Mouse (Mus musculus): Measurements from ENCODE around the gene Sectm1a.
"Not testable (repeated sequence)": the region's sequence is repeated elsewhere in the genome, so short reads cannot be mapped to it uniquely, and the experiment has no call there.

Sectm1a gene

DNA sequence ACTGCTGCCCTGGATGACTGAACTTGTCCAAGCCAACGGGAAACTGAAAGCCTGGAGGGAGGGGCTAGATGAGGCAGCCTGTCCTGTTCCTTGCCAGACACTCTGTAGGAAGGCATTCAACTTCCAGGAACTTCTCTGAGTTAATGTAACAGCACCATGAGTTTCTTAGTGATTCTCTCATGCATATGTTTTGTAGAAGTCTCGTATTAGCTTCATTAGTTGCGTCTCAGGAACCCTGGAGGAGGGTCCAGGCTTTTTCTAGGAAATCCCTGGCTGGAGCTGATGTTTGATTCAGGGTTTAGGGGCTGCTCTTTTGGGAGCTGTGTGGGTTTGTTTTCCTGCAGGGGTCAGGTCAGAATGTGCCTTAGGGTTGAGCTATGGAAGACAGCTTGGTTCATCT, at the start of gene Sectm1a:
Sectm1a (minus strand) TSS at position 101 of the 400 bp plus-strand sequence.
- DNase-seq (ENCODE audit: low read depth) = no peak

DNA sequence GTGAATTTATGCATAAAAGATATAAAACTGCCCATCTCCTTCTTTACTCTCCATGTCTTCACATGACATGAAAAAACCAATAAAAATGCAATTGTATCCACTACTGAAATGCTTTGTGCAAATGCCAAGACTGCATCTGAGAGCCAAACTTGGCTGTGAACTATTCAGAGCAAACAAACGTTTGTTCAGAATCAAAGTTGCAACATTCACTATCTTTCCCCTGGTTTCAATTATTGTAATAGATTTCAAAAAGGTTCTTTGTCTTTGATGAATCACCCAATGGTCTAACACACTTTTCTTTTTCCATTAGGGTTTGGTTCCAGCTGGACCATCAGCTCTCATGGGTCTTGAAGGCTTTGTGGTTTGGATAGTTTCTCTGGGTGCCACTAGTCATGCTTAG, 48.6 kb upstream of the Sectm1a start:
- DNase-seq (ENCODE audit: low read depth) = no peak

- no peak for DNase-seq (ENCODE audit: low read depth)
Measured at GRCm38 (mm10) chr11:121127441-121127840, 46.4 kb upstream of the Sectm1a start.

DNA sequence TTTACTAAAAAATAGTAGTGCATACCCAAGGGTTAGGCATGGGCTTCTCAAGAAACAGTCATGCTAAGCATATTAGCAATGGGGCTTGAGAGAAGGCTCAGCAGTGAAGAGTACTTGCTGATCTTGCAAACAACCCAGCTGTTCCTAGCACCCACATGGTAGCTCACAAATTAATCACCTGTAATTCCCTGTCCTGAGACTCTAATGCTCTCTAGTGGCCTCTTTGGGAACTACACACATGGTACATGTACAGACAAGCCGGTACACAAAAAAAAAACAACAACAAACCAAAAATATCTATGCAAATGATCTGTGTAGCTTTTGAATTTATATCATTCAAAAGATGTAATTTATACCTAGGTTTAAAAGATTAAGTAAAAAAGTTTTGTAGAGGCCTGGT, 45.4 kb upstream of the Sectm1a start:
- DNase-seq (ENCODE audit: low read depth) = no peak

- DNase-seq (ENCODE audit: low read depth) = no peak
Measured at GRCm38 (mm10) chr11:121125522-121126172, 44.6 kb upstream of the Sectm1a start.

DNA sequence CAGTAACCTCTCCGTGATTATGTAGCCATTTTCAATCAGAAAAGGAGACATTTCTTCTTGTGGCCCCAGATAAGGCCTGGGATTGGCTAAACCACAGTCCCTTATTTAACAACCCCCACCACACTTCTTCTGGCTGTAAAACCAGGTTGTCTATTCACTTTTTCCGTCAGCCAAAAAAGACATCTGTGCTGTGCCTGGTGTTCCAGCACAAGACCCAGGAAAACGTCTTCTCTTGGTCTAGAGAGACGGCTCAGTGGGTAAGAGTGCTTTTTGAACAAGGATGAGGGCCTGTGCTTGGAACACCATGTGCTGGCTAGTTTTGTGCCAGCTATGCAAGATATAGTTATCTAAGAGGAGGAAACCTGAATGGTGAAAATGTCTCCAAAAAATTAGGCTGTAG, 42.4 kb upstream of the Sectm1a start:
- no peak for DNase-seq (ENCODE audit: low read depth)

- DNase-seq (ENCODE audit: low read depth) = no peak
Measured at GRCm38 (mm10) chr11:121122024-121122670, 41.1 kb upstream of the Sectm1a start.

GRCm38 (mm10) chr11:121121151-121121550, 40.1 kb upstream of the Sectm1a start:
- no peak for DNase-seq (ENCODE audit: low read depth)

- no peak for DNase-seq (ENCODE audit: low read depth)
Measured at GRCm38 (mm10) chr11:121118577-121118976, 37.6 kb upstream of the Sectm1a start, which contains the start of gene Tex19.2. Gene Tex19.2 (minus strand): TSS chr11:121118677.

GRCm38 (mm10) chr11:121118106-121118505, 37.1 kb upstream of the Sectm1a start:
- no peak for DNase-seq (ENCODE audit: low read depth)

DNA sequence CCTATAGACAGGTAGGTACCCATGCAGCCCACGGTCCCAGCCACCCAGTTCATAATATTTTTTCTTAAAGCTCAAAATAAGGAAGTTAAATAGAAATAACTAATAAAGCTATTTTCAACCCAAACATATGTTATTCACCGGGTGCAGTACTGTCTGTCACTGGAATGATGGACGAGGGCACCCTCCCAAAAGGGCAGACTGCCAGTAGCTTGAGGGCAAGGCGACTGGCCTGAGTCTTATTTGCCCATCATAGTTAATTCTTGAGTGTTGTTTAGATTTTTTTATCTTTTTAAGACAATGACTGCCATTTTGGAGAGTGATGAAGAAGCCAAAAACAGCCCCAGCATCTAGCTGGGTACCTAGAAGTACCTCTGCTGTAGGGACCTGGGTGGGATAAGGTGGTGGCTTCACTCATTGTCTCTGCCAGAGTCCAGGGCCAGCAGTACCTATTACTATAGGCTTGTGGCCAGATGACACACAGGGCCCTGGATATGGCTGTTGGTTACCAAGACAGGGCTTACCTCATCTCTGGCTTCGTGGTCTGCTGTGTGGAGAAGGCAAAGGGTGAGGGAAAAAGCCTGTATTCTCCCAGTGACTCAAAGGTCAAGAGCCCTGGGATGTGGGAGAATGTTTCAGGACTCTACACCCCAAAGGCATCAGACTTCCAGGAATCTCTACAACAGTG, 31.2 kb upstream of the Sectm1a start:
- DNase-seq (ENCODE audit: low read depth) = no peak

- DNase-seq (ENCODE audit: low read depth) = no peak
Measured at GRCm38 (mm10) chr11:121111601-121112000, 30.6 kb upstream of the Sectm1a start.

DNA sequence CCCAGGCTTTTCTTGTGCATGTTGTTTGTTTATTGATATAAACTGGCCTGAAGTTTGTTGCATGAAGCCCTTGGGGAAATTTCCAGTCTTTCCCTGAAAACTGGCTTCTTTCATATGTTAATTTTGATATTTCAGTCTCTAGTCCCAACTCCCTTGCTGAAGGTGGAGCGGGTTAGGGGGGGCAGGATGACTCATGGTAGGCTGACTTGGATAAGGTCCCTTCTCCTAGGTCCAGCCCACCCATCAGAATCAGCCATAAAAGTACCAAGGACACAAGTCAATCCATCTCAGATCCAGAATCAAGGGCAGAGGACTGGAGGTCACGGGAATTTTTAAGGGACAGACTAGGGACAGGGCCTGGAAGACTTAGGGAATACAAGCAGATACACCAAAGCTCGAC, 30.0 kb upstream of the Sectm1a start:
- DNase-seq (ENCODE audit: low read depth) = no peak

DNA sequence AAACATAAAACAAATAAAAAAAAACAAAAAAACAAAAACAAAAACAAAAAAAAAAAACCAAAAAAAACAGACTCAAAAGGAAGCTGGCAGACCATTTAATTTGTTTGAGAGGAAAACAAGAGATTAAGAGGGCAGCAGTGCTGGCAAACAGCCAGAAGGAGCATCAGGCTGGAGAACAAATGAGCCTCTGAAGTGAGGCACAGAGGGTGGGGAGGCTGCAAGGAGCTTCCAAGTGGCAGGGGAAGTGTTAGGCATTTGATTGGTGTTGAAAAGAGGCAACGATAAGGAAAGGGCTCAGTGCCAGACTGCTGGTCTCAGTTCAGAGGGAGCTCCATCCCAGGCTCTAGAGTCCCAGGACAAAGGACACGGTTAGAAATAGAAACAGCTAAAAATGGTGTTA, 29.0 kb upstream of the Sectm1a start:
- no peak for DNase-seq (ENCODE audit: low read depth)

GRCm38 (mm10) chr11:121108061-121108460, 27.0 kb upstream of the Sectm1a start:
- no peak for DNase-seq (ENCODE audit: low read depth)

- not testable (repeated sequence) for DNase-seq (ENCODE audit: low read depth)
Measured at GRCm38 (mm10) chr11:121107242-121107641, 26.2 kb upstream of the Sectm1a start.

DNA sequence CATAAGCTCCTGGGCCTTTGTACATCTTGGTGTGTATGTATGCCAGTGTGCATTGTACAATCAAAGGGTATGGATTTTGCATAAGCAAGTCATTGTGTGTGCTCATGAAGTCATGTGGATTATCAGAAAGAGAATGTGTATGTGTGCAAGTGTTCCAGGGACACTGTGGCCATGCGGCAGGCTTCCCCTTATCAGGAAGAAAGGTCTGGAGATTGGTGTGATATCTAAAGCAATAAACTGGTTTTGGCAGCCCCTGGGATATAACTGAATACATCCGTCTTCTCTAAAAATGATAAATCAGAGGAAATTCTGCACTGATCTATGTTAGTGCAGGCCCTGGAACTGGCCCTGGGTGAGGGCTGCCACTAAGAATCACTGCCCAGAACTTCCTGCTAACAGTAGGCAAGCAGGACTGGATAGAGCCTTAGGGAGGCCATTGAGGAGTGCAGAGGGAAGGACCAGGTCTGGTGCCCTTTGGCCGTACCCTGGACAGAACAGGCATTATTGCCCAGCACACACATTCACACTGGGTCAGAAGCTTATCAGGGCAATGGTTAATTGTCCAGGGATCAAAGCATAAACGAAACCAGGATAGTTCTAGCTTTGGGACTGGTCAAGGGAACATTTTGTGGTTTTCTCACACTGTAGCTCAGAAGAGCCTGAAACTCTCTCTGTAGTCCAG, 20.2 kb upstream of the Sectm1a start:
- no peak for DNase-seq (ENCODE audit: low read depth)

GRCm38 (mm10) chr11:121100692-121101091, 19.7 kb upstream of the Sectm1a start:
- no peak for DNase-seq (ENCODE audit: low read depth)

- no peak for DNase-seq (ENCODE audit: low read depth)
Measured at GRCm38 (mm10) chr11:121099762-121100161, 18.7 kb upstream of the Sectm1a start.

- no peak for DNase-seq (ENCODE audit: low read depth)
Measured at GRCm38 (mm10) chr11:121092606-121093585, 11.9 kb upstream of the Sectm1a start.

- no peak for DNase-seq (ENCODE audit: low read depth)
Measured at GRCm38 (mm10) chr11:121090943-121091342, 9.9 kb upstream of the Sectm1a start.

All from c-Kit-positive CD71-negative TER-119-negative erythroid progenitor cells, embryonic 14.5 days (primary cell).